Mouse (Mus musculus) midbrain, embryonic 14.5 days (tissue): ENCODE results near the gene Slc32a1. TPM values are rescaled to one million over a fixed set of nuclear protein-coding genes. Genes with fewer than 3 reads are reported as not detected.
A peak's percentile ranks its signal among the peaks of the same experiment; 100 is the strongest.

Source experiments
- ATAC-seq: fragments of 200-750 bp; cut with Nextera tagmentation; 2 replicates; pipeline ENCODE4 v1.8.0; 2017; ENCODE audit warnings: moderate number of reproducible peaks, moderate library complexity; ENCODE audit not compliant: low FRiP score, low TSS enrichment
- DNase-seq: peaks from one replicate; pipeline ENCODE4 v3.0.0-alpha.2; 2015
- H3K27ac ChIP-seq: fragments of 300-500 bp; sonication (generic); replicated peaks from 2 replicates; pipeline ENCODE4 v1.5.1; 2014; ENCODE audit warnings: mild to moderate bottlenecking, low read depth, low read length, moderate library complexity
- H3K27me3 ChIP-seq: fragments of 300-500 bp; sonication (generic); 2 replicates; pipeline ENCODE4 v1.6.1; 2014; ENCODE audit warnings: low read length, control low read depth, mixed read lengths; ENCODE audit not compliant: control insufficient read depth, insufficient read depth
- H3K36me3 ChIP-seq: fragments of 300-500 bp; sonication (generic); 2 replicates; pipeline ENCODE4 v1.6.1; 2014; ENCODE audit warnings: low read length, control low read depth; ENCODE audit not compliant: control insufficient read depth, insufficient read depth
- H3K4me1 ChIP-seq: fragments of 300-500 bp; sonication (generic); 2 replicates; pipeline ENCODE4 v1.6.1; 2014; ENCODE audit warnings: mild to moderate bottlenecking, antibody characterized with exemption, low read length, control low read depth; ENCODE audit not compliant: control insufficient read depth, insufficient read depth
- H3K4me2 ChIP-seq: fragments of 300-500 bp; sonication (generic); 2 replicates; pipeline ENCODE4 v1.6.1; 2014; ENCODE audit warnings: mild to moderate bottlenecking, low read length, moderate library complexity
- H3K4me3 ChIP-seq: fragments of 300-500 bp; sonication (generic); replicated peaks from 2 replicates; pipeline ENCODE4 v1.5.1; 2014; ENCODE audit warnings: low read depth, low read length
- H3K9ac ChIP-seq: fragments of 300-500 bp; sonication (generic); replicated peaks from 2 replicates; pipeline ENCODE4 v1.6.1; 2014; ENCODE audit warnings: mild to moderate bottlenecking, low read length, moderate library complexity
- H3K9me3 ChIP-seq: fragments of 300-500 bp; sonication (generic); 2 replicates; pipeline ENCODE4 v1.6.1; 2016; ENCODE audit warnings: low read length, control low read depth, mixed read lengths; ENCODE audit not compliant: control insufficient read depth
- WGBS: fragments of 180-500 bp; shearing (Covaris S2); extraction: QIAGEN DNeasy Blood & Tissue Kit; methylation state at CpG from one replicate; pipeline ENCODE4 v1.1.7; 2014; 5-methylcytosine and 5-hydroxymethylcytosine counted together
- polyA plus RNA-seq: library from polyadenylated mRNA; unstranded; fragments of >200 nt; fragmentation: Nextera tagmentation; extraction: Ambion mirVana; gene quantifications from 2 replicates; pipeline ENCODE4 v1.2.1, GENCODE M21; 2014

The Slc32a1 gene
- 7.6 and 8.6 TPM in 2 replicates for polyA plus RNA-seq

DNA sequence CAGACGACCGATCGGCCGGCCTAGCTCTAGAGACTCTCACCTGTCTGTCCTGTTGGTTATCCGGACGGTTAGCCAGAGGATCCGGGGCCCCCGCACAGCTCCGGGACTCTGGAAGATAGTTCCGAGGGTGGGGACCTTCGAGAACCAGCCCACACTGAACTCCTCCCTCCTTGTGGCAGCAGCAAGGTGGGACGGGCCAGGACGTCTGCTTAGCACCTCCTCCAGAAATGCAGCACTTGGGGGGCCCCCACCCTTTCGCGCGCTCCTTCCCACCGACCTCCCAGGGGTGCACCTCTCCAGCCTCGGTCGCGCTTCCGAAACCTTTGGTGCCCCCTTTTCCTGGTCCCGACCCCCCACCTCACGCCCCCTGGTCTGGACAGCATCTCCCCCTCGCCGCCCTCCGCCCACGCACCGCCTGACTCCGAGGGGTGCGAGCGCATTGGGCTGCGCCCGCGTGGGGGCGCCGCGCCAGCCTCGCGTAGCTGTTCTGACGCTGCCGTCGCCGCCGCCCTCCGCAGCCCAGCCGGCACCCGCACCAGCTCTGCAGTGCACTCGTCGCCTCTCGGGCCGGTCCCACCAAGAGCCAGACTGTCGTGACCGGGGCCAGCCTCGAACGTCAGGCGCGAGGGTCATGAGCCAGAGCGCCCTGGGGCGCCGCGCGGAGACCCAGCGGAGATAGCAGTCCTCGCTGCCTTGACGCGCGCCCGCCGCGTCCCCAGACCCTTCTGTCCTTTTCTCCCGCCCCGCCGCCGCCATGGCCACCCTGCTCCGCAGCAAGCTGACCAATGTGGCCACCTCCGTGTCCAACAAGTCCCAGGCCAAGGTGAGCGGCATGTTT, at the start of gene Slc32a1:
Gene Slc32a1, plus strand, starts transcription at position 280 of the 838 bp plus-strand sequence.
- under 1% methylated on average over 77 of the region's 77 CpGs for WGBS
- DNase-seq (peak; percentile 82), ATAC-seq (peak; percentile 51; the same call in 1 of the 2 replicates)
- H3K9ac ChIP-seq = peak within 1 kb of the TSS; percentile 73
- H3K4me2 ChIP-seq = peak within 1 kb of the TSS; percentile 60
- H3K9me3 ChIP-seq = no peaks in the 10 kb centered on the region
- H3K36me3 ChIP-seq = peaks cover 5% of the 10 kb centered on the region; the same call in 1 of the 2 replicates
- peak within 1 kb of the TSS; percentile 93 for H3K27ac ChIP-seq
- 0 out of 2 replicates have a peak, but pooled peaks cover 4% of the 10 kb centered on the region for H3K4me1 ChIP-seq
- peaks cover 71% of the 10 kb centered on the region for H3K27me3 ChIP-seq
- peak within 1 kb of the TSS; percentile 48 for H3K4me3 ChIP-seq

DNA sequence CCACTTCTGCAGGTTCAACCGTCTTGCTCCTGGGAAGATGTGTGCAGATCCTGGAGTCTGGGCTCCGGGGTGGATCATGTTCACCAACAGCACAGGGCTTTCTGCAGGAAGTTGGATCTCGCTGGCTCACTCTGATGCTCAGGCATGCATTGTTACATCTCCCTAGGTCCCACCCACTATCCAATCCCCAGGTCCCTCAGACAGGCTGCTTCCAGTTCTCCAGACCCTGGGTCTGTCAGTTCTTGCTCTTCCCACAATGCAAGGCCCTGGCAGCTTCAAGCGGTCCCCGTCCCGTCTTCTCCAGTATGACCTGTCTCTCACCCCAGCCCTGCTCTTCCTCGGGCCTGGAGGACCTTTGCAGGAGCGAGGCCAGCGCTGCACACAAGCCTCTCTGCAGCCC, 49.8 kb upstream of the Slc32a1 start:
- Histone ChIP-seq H3K9me3 (no peaks in the 10 kb centered on the region), H3K27ac (peak overlapping the region; percentile 93), H3K36me3 (no peaks in the 10 kb centered on the region), H3K4me3 (no peak overlapping the region; the same call in 1 of the 2 replicates), H3K9ac (no peak overlapping the region; the same call in 1 of the 2 replicates), H3K27me3 (no peaks in the 10 kb centered on the region), H3K4me2 (peak overlapping the region; percentile 31), H3K4me1 (peaks cover 40% of the 10 kb centered on the region)
- WGBS = 18% methylated on average over 9 of the region's 9 CpGs
- DNase-seq = peak; percentile 47
- peak; percentile 16; the same call in 1 of the 2 replicates for ATAC-seq

DNA sequence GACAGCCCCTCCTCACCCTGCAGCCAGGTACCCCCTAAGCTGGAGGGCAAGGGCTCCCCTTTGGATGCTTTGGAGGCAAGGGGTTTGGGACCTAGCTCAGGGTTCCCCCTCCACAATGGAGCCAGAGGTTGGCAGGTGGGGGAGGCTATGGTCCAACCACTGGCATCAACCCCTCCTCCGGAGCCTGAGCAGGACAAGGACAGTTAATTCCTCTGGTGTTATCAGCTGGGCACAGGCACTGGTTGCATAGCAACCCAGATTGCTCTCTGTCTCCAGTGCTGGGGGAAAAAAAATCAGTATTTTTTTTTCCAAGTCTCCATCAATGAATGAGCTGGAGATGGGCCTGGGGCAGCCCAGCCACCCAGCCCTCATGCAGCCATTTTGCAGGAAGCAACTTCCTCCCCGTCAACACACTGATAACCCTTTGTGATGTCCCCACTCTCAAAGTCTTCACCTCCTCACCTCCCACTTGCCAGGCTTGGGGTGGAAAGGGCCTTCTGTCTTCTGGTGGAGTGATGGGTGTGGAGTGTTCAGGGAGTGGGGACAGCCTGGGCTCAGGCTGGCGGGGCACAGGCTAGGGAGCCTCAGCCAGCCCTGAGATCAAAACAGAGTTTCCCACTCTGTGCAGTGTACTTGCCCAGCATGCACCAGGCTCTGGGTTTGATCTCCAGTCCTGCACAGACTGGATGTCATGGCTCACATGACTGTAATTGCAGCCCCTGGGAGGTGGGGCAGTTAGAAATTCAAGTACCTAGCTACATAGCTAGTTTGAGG, 49.0 kb upstream of the Slc32a1 start:
- WGBS = 40% methylated on average over 3 of the region's 3 CpGs
- H3K4me3 ChIP-seq = 0 out of 2 replicates have a peak overlapping the region, but pooled peaks have one; percentile 12
- ATAC-seq (peak; percentile 77), DNase-seq (peak; percentile 82)
- H3K36me3 ChIP-seq = no peaks in the 10 kb centered on the region
- no peak overlapping the region; the same call in 1 of the 2 replicates for H3K9ac ChIP-seq
- peak overlapping the region; percentile 31 for H3K4me2 ChIP-seq
- H3K4me1 ChIP-seq = peaks cover 36% of the 10 kb centered on the region
- no peaks in the 10 kb centered on the region for H3K27me3 ChIP-seq
- peak overlapping the region; percentile 93 for H3K27ac ChIP-seq
- H3K9me3 ChIP-seq = no peaks in the 10 kb centered on the region

DNA sequence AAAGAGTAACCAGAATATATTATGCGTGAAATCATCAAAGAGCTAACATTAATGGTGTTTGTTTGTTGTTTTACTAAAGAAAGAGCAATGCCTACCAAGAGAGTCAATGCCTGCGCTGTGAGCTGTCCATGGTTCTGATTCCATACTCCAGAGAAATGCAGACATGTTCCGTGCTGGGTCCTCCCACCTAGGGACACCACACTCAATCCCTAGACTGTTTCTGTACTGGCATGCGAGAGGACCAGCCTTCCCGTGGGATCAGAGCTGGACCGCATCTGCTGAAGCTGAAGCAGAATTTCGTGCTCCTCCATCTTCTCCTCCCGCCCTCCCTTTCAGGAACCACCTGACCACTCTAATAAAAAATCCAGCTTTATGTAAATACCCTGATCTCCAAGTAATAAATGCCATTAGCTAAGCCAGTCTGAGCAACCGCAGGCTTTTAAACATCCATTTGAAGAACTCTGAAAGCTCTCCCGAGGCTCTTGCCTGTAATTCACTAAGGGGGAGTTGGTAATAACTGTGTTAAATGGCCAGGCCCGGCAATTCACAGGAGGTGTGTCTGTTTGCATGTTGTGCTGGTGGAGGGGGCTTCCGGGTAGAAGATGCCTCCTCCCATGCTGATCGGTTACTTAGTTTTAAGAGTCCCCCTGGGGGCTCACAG, 40.0 kb upstream of the Slc32a1 start:
- Histone ChIP-seq H3K4me2 (0 out of 2 replicates have a peak overlapping the region, but pooled peaks have one; percentile 28), H3K36me3 (no peaks in the 10 kb centered on the region), H3K9me3 (no peaks in the 10 kb centered on the region), H3K9ac (no peak overlapping the region), H3K27me3 (no peaks in the 10 kb centered on the region), H3K4me3 (no peak overlapping the region), H3K4me1 (peaks cover 18% of the 10 kb centered on the region), H3K27ac (0 out of 2 replicates have a peak overlapping the region, but pooled peaks have one; percentile 27)
- peak; percentile 68 for DNase-seq
- 22% methylated on average over 13 of the region's 13 CpGs for WGBS
- no peak; the same call in 1 of the 2 replicates for ATAC-seq

DNA sequence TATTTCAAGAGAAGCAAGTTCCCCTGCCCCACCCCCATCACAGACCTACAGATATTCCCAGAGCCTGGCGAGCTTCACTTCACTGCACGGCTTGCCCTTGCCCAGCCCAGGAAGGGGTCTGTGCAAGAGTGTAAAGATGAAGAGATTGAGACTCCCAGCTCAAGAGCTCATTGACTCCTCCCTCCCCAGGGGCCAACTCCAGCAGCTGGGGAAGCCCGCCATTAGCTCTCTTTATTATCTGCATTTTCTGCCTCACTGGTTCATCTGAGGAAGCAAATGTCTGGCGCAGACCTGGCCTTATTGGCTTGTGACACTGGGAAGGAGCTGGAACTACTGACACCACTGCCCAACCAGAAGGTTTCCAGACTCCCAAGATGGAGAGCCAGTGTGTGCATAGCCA, 30.6 kb upstream of the Slc32a1 start:
- Histone ChIP-seq H3K4me1 (peaks cover 3% of the 10 kb centered on the region; the same call in 1 of the 2 replicates), H3K27me3 (no peaks in the 10 kb centered on the region), H3K9me3 (no peaks in the 10 kb centered on the region), H3K4me3 (no peak overlapping the region), H3K9ac (no peak overlapping the region), H3K36me3 (no peaks in the 10 kb centered on the region), H3K27ac (no peak overlapping the region), H3K4me2 (no peak overlapping the region)
- no peak for DNase-seq
- WGBS = 46% methylated on average over 4 of the region's 4 CpGs
- ATAC-seq = no peak

DNA sequence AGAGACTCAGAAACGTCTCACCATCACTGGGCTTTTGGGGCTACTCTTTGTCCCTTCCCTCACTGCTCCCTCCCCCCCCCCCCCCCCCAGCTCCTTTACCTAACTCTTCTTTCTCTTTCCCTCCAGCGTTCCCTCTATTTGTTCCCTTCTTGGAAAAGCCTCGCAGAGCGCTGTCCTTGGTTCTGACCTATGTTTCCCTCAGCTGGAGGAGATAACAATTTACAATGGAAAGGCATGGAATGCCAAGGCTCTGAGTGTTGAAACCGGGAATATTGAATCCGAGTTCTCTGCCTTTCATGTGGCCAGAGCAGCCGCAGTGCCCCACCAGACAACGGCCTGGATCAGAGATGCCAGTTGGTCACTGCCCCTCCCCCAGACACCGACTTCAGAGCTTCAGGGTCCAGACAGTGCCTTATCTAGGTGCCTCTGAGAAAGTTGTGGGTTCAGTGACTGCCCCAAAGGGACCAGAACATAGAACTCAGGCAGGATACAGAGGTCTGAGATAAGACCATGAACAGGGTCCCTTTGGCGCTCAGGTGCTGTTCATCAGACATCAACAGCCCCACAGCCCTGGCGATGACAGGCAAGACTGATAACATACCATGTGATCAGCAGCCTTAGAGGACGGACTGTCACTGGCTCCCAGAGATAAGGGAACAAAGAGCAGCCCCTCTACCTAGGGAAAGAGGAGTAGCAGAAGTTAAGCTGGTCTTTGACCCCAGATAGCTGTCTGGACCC, 25.8 kb upstream of the Slc32a1 start:
- ATAC-seq (peak; percentile 24; the same call in 1 of the 2 replicates), DNase-seq (peak; percentile 56)
- H3K4me3 ChIP-seq = no peak overlapping the region
- H3K27me3 ChIP-seq = no peaks in the 10 kb centered on the region
- H3K4me2 ChIP-seq = no peak overlapping the region
- no peak overlapping the region for H3K27ac ChIP-seq
- peaks cover 18% of the 10 kb centered on the region; the same call in 1 of the 2 replicates for H3K4me1 ChIP-seq
- WGBS = 10% methylated on average over 12 of the region's 12 CpGs
- no peaks in the 10 kb centered on the region for H3K9me3 ChIP-seq
- H3K9ac ChIP-seq = no peak overlapping the region
- H3K36me3 ChIP-seq = no peaks in the 10 kb centered on the region

DNA sequence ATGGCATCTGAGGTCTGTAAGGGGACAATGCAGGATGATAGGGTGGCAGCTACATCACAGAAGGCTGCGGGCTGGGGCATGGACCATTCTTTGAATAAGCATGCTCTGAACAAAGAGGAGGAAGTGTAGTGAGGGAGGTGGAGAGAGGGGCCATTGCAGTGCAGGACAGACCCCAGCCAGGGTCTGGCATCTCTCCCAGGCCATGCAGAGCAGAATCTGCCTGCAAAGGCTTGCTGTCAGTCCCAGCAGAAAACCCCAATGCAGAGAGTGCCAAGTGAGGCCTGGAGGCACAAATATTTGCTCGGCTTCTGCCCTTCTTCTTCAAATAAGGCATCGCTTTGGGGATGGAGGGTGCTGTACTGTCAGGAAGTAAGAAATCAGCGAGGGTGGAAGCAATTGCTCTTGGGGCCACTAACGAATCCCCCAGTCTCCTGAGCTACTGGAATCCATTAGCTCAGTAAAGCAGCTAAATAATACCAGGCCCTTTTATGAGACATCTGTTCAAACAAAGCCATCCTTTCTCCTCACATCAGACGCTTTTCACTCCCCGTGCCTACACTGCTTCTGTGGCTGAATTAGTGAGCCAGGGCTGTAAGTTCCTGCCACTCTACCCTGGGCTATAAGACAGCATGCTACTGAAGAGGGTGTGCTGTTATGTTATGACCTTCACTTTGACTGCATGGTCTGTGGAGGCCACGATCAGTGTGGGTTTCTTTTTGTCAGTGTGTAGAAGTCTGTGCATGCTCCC, 21.9 kb upstream of the Slc32a1 start:
- 0 out of 2 replicates have a peak, but pooled peaks have one; percentile 43 for ATAC-seq
- 0 out of 2 replicates have a peak, but pooled peaks cover 2% of the 10 kb centered on the region for H3K27me3 ChIP-seq
- peak overlapping the region; percentile 74 for H3K27ac ChIP-seq
- H3K9me3 ChIP-seq = no peaks in the 10 kb centered on the region
- H3K4me3 ChIP-seq = no peak overlapping the region
- H3K9ac ChIP-seq = no peak overlapping the region
- WGBS = 27% methylated on average over 8 of the region's 8 CpGs
- DNase-seq = peak; percentile 62
- H3K4me2 ChIP-seq = no peak overlapping the region
- no peaks in the 10 kb centered on the region for H3K36me3 ChIP-seq
- peaks cover 20% of the 10 kb centered on the region; the same call in 1 of the 2 replicates for H3K4me1 ChIP-seq
